Mouse (Mus musculus) adrenal gland, adult 18-20 months (tissue): ENCODE results near the gene Atp6v0c. TPM values are rescaled to one million over a fixed set of nuclear protein-coding genes. Genes with fewer than 3 reads are reported as not detected.

Source experiments
- total RNA-seq, 2 experiments: library from RNA; stranded (reverse); gene quantifications; 1 replicate in 1 of 2; 2 replicates in 1 of 2; pipeline ENCODE4 v1.2.3; 2021

Gene Atp6v0c
- total RNA-seq, 2 experiments from 2014 or later = 434 to 484 TPM

Other genes starting within 250 kb of the Atp6v0c start
- gene Sbp, start 228.0 kb downstream of the Atp6v0c start, total RNA-seq = not detected
- gene Sbpl, start 214.4 kb downstream of the Atp6v0c start, total RNA-seq = not detected
- under 1 TPM in 1 of 2 experiments, not detected in 1; 0.64 TPM for gene Prss30, start 189.1 kb downstream of the Atp6v0c start, total RNA-seq
- gene Prss22, start 171.6 kb downstream of the Atp6v0c start, total RNA-seq = not detected
- 1 to 10 TPM in 1 of 2 experiments, under 1 TPM in 1; 0.23 to 1.3 TPM for gene Prss27, start 131.6 kb downstream of the Atp6v0c start, total RNA-seq
- 10 to 100 TPM; 11.1 to 12.2 TPM for gene Kctd5, start 96.2 kb downstream of the Atp6v0c start, total RNA-seq
- gene Pdpk1, start 18.8 kb downstream of the Atp6v0c start, total RNA-seq = 10 to 100 TPM; 54.4 to 57.5 TPM
- 10 to 100 TPM; 23.8 to 29.2 TPM for gene Amdhd2, start 5.9 kb downstream of the Atp6v0c start, total RNA-seq
- gene Tbc1d24, start 35.9 kb upstream of the Atp6v0c start, total RNA-seq = 10 to 100 TPM; 11.0 to 14.3 TPM
- 1 to 10 TPM; 1.5 to 2.1 TPM for gene Ntn3, start 39.8 kb upstream of the Atp6v0c start, total RNA-seq
- 1 to 10 TPM; 3.5 to 7.1 TPM for gene Tedc2, start 51.1 kb upstream of the Atp6v0c start, total RNA-seq
- gene Ccnf, start 81.8 kb upstream of the Atp6v0c start, total RNA-seq = 1 to 10 TPM; 2.2 to 2.3 TPM
- under 1 TPM in 1 of 2 experiments, not detected in 1; 0.10 TPM for gene Abca17, start 181.4 kb upstream of the Atp6v0c start, total RNA-seq
- gene Abca3, start 182.2 kb upstream of the Atp6v0c start, total RNA-seq = 10 to 100 TPM; 23.2 to 27.7 TPM
- 10 to 100 TPM; 61.1 to 82.0 TPM for gene Rnps1, start 244.9 kb upstream of the Atp6v0c start, total RNA-seq